Mouse (Mus musculus): ENCODE data around the gene Lrrc63. TPM values are rescaled to one million over a fixed set of nuclear protein-coding genes. Genes with fewer than 3 reads are reported as not detected.

Gene Lrrc63
- polyA plus RNA-seq (2015; fragmentation: Illumina TruSeq; extraction: RNeasy Lipid Tissue Mini Kit (QIAGEN cat#74804); ENCODE audit: low read depth, low replicate concordance) = not detected

DNA sequence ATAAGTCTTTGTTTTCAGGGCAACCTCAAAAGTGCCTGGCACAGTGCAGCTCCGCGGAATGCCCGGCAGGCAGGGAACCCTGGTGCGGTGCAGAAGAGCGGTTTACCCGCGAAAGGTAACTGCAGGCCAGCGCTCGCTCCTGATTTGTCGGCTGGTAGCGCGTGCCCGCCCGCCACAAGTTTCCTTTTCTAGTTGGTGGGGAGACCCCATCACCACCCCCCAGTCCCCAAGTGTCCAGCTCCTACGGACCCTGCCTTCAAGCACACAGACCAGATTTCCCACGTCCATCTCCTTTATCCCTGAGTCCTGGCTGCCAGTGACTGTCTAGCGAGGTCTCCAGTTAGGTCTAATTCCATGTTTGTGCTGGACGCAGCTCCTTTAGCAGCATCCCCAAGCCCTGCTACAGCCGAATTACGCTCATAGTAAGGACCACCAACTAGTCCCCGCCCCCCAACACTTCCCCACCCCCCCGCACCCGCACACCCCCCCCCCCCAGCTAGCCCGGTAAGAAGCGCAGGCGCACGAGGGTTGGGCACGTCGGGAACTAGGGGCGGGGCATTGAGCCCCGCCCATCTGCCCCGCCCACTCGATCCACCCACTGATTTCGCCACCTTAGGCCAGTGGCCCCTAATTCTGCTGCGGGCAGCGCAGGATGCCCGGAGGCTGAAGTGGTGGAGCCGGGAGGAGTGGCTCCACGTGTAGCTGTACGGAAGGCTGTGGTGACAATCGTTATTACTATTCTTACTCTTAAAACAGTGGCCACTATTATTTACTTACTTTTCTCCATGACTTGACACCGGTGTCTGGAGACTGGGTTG is at the start of gene Lrrc63, which contains the start of gene Lcp1:
Lrrc63 (minus strand) TSS at position 381 of the 818 bp plus-strand sequence.
Lcp1 (plus strand) TSS at position 601 of the 818 bp plus-strand sequence.

Other genes with a start within 250 kb of the Lrrc63 start
- gene Lrch1, start 183.0 kb downstream of the Lrrc63 start, polyA plus RNA-seq (2015; fragmentation: Illumina TruSeq; extraction: RNeasy Lipid Tissue Mini Kit (QIAGEN cat#74804); ENCODE audit: low read depth, low replicate concordance) = 13.6 TPM
- gene Rubcnl, start 114.9 kb downstream of the Lrrc63 start, polyA plus RNA-seq (2015; fragmentation: Illumina TruSeq; extraction: RNeasy Lipid Tissue Mini Kit (QIAGEN cat#74804); ENCODE audit: low read depth, low replicate concordance) = 1.3 TPM
- 7.8 TPM for gene Lcp1, start 220 bp upstream of the Lrrc63 start, polyA plus RNA-seq (2015; fragmentation: Illumina TruSeq; extraction: RNeasy Lipid Tissue Mini Kit (QIAGEN cat#74804); ENCODE audit: low read depth, low replicate concordance)
- not detected for gene Cpb2, start 111.4 kb upstream of the Lrrc63 start, polyA plus RNA-seq (2015; fragmentation: Illumina TruSeq; extraction: RNeasy Lipid Tissue Mini Kit (QIAGEN cat#74804); ENCODE audit: low read depth, low replicate concordance)
- gene Zc3h13, start 153.5 kb upstream of the Lrrc63 start, polyA plus RNA-seq (2015; fragmentation: Illumina TruSeq; extraction: RNeasy Lipid Tissue Mini Kit (QIAGEN cat#74804); ENCODE audit: low read depth, low replicate concordance) = 22.4 TPM

All from brain, adult 10 weeks (tissue).